Mouse (Mus musculus) neural tube, embryonic 11.5 days (tissue): ENCODE results near the gene Hook2. TPM values are rescaled to one million over a fixed set of nuclear protein-coding genes. Genes with fewer than 3 reads are reported as not detected.

Source experiments
- ATAC-seq: fragments of 200-750 bp; cut with Nextera tagmentation; 2 replicates; pipeline ENCODE4 v1.8.0; 2017; ENCODE audit warnings: moderate number of reproducible peaks, mild to moderate bottlenecking, moderate TSS enrichment, moderate library complexity; ENCODE audit not compliant: insufficient read depth, low FRiP score, low TSS enrichment
- DNase-seq: peaks from one replicate; pipeline ENCODE4 v3.0.0-alpha.2; 2015; ENCODE audit warnings: low spot score
- H3K27ac ChIP-seq: fragments of 300-500 bp; sonication (generic); 2 replicates; pipeline ENCODE4 v1.5.1; 2014; ENCODE audit warnings: low read depth, mild to moderate bottlenecking, low read length
- H3K27me3 ChIP-seq: fragments of 300-500 bp; sonication (generic); 2 replicates; pipeline ENCODE4 v1.6.1; 2014; ENCODE audit warnings: mild to moderate bottlenecking, low read length, mixed read lengths; ENCODE audit not compliant: control insufficient read depth, insufficient read depth
- H3K36me3 ChIP-seq: fragments of 300-500 bp; sonication (generic); 2 replicates; pipeline ENCODE4 v1.6.1; 2014; ENCODE audit warnings: mild to moderate bottlenecking, low read length, moderate library complexity, mixed read lengths; ENCODE audit not compliant: control insufficient read depth, insufficient read depth
- H3K4me1 ChIP-seq: fragments of 300-500 bp; sonication (generic); 2 replicates; pipeline ENCODE4 v1.6.1; 2014; ENCODE audit warnings: low read length, mixed read lengths; ENCODE audit not compliant: control insufficient read depth, insufficient read depth
- H3K4me2 ChIP-seq: fragments of 300-500 bp; sonication (generic); 2 replicates; pipeline ENCODE4 v1.6.1; 2014; ENCODE audit warnings: low read depth, mild to moderate bottlenecking, moderate library complexity
- H3K4me3 ChIP-seq: fragments of 300-500 bp; sonication (generic); 2 replicates; pipeline ENCODE4 v1.5.1; 2014; ENCODE audit warnings: low read depth, low read length
- H3K9ac ChIP-seq: fragments of 300-500 bp; sonication (generic); 2 replicates; pipeline ENCODE4 v1.6.1; 2014; ENCODE audit warnings: mild to moderate bottlenecking, low read length
- H3K9me3 ChIP-seq: fragments of 300-500 bp; sonication (generic); 2 replicates; pipeline ENCODE4 v1.6.1; 2016; ENCODE audit warnings: low read length; ENCODE audit not compliant: control insufficient read depth
- WGBS: fragments of 180-500 bp; shearing (Covaris S2); extraction: QIAGEN DNeasy Blood & Tissue Kit; methylation state at CpG from one replicate; pipeline ENCODE4 v1.1.7; 2014; 5-methylcytosine and 5-hydroxymethylcytosine counted together
- polyA plus RNA-seq: library from polyadenylated mRNA; unstranded; fragments of >200 nt; fragmentation: Nextera tagmentation; extraction: Ambion mirVana; gene quantifications from 2 replicates; pipeline ENCODE4 v1.2.1, GENCODE M21; 2014

Hook2 gene
- polyA plus RNA-seq: 10.5 and 12.9 TPM in 2 replicates

DNA sequence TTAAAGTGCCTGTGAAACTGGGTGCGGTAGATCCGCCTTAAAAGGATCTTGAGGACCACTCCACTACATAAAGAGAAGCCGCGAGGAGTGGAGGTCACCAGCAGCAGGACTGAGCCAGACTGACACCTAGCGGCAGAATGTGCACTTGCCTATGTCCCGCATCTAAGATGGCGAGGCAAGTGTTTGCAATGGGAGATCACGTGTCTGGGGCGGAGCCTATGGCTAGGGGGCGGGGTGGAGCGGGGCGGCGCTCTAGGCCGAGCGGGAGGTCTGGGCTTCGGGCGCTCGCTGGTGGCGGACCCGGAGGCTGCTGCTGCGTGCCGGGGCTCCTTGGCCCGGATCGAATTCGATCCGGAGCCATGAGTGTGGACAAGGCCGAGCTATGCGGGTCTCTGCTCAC, at the start of gene Hook2:
TSS of gene Hook2 (plus strand) at position 255 of the 400 bp plus-strand sequence.
- WGBS: 0% methylated on average over 26 of the region's 28 CpGs
- Histone ChIP-seq H3K36me3 (no peaks in the 10 kb centered on the region), H3K4me1 (peaks cover 9% of the 10 kb centered on the region), H3K27me3 (peaks cover 10% of the 10 kb centered on the region), H3K4me3 (peak within 1 kb of the TSS; percentile 56), H3K9ac (peak within 1 kb of the TSS; percentile 68), H3K27ac (no peak within 1 kb of the TSS), H3K9me3 (no peaks in the 10 kb centered on the region), H3K4me2 (peak within 1 kb of the TSS; percentile 97)
- ATAC-seq (peak; percentile 89), DNase-seq (peak; percentile 97)

DNA sequence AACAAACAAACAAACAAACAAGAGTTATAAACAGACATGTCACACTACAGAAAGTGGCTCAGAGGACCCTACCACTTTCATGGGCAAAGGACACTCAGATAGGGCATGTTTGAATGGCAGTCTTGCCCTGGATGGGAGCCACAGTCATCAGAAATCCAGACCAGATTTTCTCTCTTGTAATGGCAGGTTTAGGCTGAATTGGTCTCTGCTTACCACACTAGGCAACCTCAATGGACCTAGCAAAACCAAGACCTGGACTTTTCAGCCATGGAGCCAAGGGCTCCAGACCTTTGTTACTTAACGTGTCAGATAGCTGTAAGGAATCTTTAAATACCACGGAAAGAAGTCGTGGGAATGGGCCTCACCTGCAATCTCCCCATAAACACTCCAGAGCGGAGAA, 46.7 kb upstream of the Hook2 start:
- Histone ChIP-seq H3K4me2 (no peak overlapping the region), H3K4me1 (peaks cover 8% of the 10 kb centered on the region; the same call in 1 of the 2 replicates), H3K9me3 (no peaks in the 10 kb centered on the region), H3K4me3 (no peak overlapping the region), H3K27me3 (peaks cover 45% of the 10 kb centered on the region), H3K27ac (no peak overlapping the region), H3K36me3 (no peaks in the 10 kb centered on the region), H3K9ac (no peak overlapping the region)
- DNase-seq: no peak
- ATAC-seq: no peak
- 23% methylated on average over 4 of the region's 4 CpGs for WGBS

DNA sequence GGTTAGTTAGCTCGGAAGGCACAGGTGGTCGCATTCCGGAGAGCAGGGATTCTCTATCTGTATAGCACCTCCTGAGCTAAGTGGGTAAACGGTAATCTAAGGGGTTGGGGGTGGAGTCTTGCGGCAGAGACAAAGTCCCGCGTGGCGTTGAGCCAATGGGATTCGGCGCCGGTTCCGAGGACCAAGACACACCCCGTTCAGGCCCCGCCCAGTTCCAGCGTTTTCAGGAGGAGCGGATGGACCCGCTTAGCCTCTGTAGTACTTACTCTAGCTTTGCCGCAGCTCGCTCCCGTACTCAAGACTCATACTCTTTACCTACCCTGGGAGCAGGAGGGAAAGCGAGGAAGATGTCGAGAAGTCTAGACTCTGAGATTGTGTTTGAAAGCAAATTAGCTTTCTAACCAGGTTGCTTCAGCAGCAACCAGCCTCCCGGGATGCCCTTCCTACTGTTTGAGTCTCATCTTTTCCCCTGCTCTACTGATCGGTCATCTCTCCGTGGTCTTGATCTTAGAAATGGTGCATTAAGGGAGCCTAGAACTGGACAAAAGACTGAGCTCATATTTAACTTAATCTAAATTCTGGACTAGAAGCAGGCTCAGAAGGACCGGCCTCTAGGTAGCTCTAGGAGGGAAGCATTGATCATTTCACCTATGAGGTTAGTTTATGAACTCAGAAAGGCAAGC, 45.8 kb upstream of the Hook2 start:
- Histone ChIP-seq H3K9me3 (no peaks in the 10 kb centered on the region), H3K27me3 (peaks cover 49% of the 10 kb centered on the region), H3K4me2 (peak overlapping the region; percentile 30), H3K9ac (no peak overlapping the region), H3K4me3 (peak overlapping the region; percentile 15; the same call in 1 of the 2 replicates), H3K4me1 (peaks cover 8% of the 10 kb centered on the region; the same call in 1 of the 2 replicates), H3K36me3 (no peaks in the 10 kb centered on the region), H3K27ac (no peak overlapping the region)
- peak; percentile 35; the same call in 1 of the 2 replicates for ATAC-seq
- peak; percentile 71 for DNase-seq
- 4% methylated on average over 26 of the region's 26 CpGs for WGBS

DNA sequence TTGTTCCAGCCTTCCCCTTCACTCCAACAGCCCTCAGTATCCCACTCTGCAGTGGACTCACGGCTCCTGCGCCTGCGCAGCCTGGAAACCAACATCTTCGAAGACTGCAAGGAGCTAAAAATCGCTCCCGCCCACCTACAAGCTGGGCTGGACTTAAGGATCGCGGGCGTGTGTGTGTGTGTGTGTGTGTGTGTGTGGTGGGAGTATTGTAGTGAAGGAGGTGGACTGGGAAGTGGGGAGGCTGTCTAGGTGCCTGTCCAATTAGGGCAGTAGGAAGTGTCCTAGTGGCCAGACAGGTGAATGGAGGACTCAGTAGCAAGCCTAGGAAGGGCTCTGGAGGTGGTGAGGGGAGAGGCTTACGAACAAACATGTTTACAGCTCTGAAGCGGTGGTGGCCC, 45.2 kb upstream of the Hook2 start:
- Histone ChIP-seq H3K27me3 (peaks cover 55% of the 10 kb centered on the region), H3K9ac (no peak overlapping the region), H3K4me3 (peak overlapping the region; percentile 56), H3K9me3 (no peaks in the 10 kb centered on the region), H3K27ac (no peak overlapping the region), H3K36me3 (no peaks in the 10 kb centered on the region), H3K4me2 (peak overlapping the region; percentile 93), H3K4me1 (peaks cover 8% of the 10 kb centered on the region; the same call in 1 of the 2 replicates)
- WGBS: 3% methylated on average over 11 of the region's 11 CpGs
- DNase-seq (no peak), ATAC-seq (peak; percentile 46)

DNA sequence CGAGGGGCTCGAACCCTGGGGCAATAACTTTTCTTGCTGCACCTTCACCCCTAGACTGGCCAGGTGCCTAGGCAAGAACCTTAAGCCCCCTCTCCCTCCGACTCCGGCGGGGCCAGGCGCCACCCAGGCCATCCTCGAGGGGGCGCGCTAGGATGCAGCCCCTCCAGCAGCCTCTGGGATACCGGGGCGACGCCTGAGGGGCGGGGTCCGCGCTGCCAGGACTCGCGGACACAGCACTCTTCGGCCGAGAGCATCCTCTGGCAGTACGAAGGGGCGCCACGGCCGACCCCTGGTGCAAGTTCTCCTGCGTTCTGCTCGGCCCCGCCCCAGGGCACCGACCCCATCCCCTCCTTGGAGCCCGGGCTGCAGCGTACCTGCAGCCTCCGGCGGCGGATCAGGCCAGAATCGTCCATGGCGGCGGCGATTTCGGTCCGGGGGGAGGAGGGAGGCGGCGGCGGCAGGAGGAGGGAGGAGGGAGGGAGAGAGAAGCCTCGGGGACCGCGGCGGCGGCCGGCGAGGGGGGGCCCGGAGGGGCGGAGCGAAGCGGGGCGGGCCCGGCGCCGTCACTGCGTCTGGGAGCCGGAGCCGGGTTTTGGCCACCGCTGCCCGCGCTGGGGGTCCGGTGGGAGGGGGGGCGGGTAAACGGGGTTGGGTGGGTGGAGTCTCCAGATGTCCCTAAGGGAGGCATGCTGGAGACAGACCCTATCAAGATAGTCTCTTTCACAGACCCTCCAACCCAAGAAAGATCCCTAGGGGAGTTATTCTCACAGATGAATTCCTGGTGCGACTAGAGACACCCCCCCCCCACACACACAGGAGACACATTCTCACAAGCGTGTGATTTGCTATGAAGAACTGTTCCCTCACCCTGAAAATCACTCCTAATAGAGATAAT, 44.5 kb upstream of the Hook2 start:
- Histone ChIP-seq H3K27ac (no peak overlapping the region), H3K27me3 (peaks cover 60% of the 10 kb centered on the region)
- WGBS: 1% methylated on average over 38 of the region's 67 CpGs

DNA sequence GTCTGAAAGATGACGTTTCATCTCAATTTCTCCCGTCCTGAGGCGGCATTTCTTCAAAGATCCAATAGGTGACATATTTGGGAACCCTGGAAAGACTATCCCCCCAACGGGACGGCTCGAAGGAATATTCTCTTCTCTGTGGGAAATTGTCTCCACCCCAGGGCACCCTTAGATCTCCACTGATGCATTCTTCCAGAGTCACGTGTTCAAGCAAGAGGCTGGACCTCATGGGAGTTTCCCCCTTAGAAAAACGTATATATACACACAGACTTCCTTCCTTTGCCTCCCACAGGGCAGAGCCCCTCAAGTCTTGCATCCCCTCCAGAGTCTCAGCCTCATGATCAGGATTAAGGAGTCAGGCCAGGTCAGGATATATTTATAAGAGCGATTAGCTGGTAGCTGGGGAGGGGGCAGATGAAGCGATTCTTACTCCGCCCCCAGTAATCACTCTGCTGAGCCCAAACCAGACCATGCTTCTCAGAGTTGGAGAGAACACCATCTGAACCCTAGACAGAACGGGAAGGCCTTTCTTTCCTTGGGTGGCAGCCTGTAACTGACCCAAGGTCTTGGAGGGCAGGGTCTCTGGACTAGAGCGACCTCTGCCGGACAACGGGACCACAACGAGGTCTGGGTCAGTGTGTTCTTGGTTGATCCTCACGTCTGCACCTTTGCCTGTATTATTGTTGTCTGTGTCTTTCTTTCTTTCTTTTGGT, 43.7 kb upstream of the Hook2 start, which contains the start of gene Rtbdn:
TSS of gene Rtbdn (plus strand) at position 464 of the 713 bp plus-strand sequence.
- H3K27me3 ChIP-seq: peaks cover 62% of the 10 kb centered on the region

More for the DNA sequence above, 44.5 kb upstream of the Hook2 start:
- DNase-seq: peak; percentile 80
- H3K36me3 ChIP-seq: no peaks in the 10 kb centered on the region
- peak overlapping the region; percentile 93 for H3K4me2 ChIP-seq
- H3K4me3 ChIP-seq: peak overlapping the region; percentile 56
- H3K4me1 ChIP-seq: peaks cover 8% of the 10 kb centered on the region; the same call in 1 of the 2 replicates
- peak; percentile 56 for ATAC-seq
- peak overlapping the region; percentile 57 for H3K9ac ChIP-seq
- H3K9me3 ChIP-seq: no peaks in the 10 kb centered on the region

DNA sequence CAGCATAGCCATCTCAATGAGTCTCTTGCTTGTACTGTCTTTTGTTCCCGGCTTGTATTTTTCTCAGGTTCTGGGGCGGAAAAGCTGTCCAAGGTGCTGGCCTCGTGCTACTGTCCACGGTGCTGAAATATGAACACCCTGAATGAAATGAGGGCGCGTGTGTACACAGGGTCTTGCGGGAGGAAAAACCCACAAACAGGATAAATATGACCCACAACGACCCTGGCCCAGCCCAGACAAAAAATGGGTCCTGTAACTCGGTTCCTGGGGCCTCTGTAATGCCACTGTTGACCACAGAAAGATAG, 43.2 kb upstream of the Hook2 start:
- no peaks in the 10 kb centered on the region for H3K36me3 ChIP-seq
- no peak overlapping the region for H3K4me2 ChIP-seq
- H3K27me3 ChIP-seq: peaks cover 67% of the 10 kb centered on the region
- no peak overlapping the region for H3K27ac ChIP-seq
- 16% methylated on average over 9 of the region's 9 CpGs for WGBS
- ATAC-seq (no peak; the same call in 1 of the 2 replicates), DNase-seq (peak; percentile 63)
- no peak overlapping the region for H3K9ac ChIP-seq
- no peaks in the 10 kb centered on the region for H3K9me3 ChIP-seq
- peaks cover 8% of the 10 kb centered on the region; the same call in 1 of the 2 replicates for H3K4me1 ChIP-seq
- no peak overlapping the region for H3K4me3 ChIP-seq

More for the DNA sequence above, 43.7 kb upstream of the Hook2 start, which contains the start of gene Rtbdn:
- H3K9me3 ChIP-seq: no peaks in the 10 kb centered on the region
- peak; percentile 40 for DNase-seq
- no peak within 1 kb of the TSS for H3K27ac ChIP-seq
- peaks cover 8% of the 10 kb centered on the region; the same call in 1 of the 2 replicates for H3K4me1 ChIP-seq
- peak within 1 kb of the TSS; percentile 56 for H3K4me3 ChIP-seq
- H3K9ac ChIP-seq: peak within 1 kb of the TSS; percentile 57
- no peaks in the 10 kb centered on the region for H3K36me3 ChIP-seq
- H3K4me2 ChIP-seq: peak within 1 kb of the TSS; percentile 93
- ATAC-seq: no peak
- WGBS: 9% methylated on average over 17 of the region's 17 CpGs

DNA sequence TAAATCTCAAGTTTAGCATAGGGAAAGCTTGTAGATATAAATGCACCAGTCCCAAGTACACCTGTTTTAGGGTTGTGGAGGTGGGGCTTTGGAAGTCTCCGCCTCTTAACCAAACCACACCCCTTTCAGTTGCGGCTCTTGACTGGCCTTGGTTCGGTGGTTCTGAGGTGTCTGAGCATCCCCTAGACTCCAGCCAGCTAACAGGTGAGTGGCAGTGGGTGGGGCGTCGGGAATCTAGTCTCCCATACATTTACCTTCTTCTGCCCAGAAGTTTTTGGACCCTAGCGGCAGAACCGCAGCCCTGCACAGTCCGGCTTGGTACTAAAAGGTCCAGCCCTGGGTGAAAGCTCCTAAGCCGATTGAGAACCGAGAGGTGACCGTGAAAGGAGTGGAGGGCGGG, 40.6 kb upstream of the Hook2 start:
- no peak overlapping the region for H3K27ac ChIP-seq
- H3K9me3 ChIP-seq: no peaks in the 10 kb centered on the region
- ATAC-seq (no peak), DNase-seq (no peak)
- peaks cover 51% of the 10 kb centered on the region for H3K27me3 ChIP-seq
- H3K4me3 ChIP-seq: no peak overlapping the region
- no peaks in the 10 kb centered on the region for H3K36me3 ChIP-seq
- H3K4me2 ChIP-seq: no peak overlapping the region
- H3K4me1 ChIP-seq: peaks cover 6% of the 10 kb centered on the region; the same call in 1 of the 2 replicates
- H3K9ac ChIP-seq: no peak overlapping the region
- 20% methylated on average over 12 of the region's 12 CpGs for WGBS
